Mouse (Mus musculus) neural tube, embryonic 13.5 days (tissue): ENCODE data around the gene Gm49396. TPM values are rescaled to one million over a fixed set of nuclear protein-coding genes. Genes with fewer than 3 reads are reported as not detected.

ENCODE experiments used
- ATAC-seq: fragments of 200-750 bp; cut with Nextera tagmentation; 2 replicates; pipeline ENCODE4 v1.8.0; 2017; ENCODE audit warnings: low read depth, mild to moderate bottlenecking, moderate TSS enrichment, moderate library complexity
- H3K27ac ChIP-seq: fragments of 300-500 bp; sonication (generic); replicated peaks from 2 replicates; pipeline ENCODE4 v1.5.1; 2015; ENCODE audit warnings: moderate library complexity, mild to moderate bottlenecking, inconsistent platforms
- H3K27me3 ChIP-seq: fragments of 300-500 bp; sonication (generic); 2 replicates; pipeline ENCODE4 v1.6.1; 2015; ENCODE audit warnings: mild to moderate bottlenecking, inconsistent platforms
- H3K36me3 ChIP-seq: fragments of 300-500 bp; sonication (generic); 2 replicates; pipeline ENCODE4 v1.6.1; 2015; ENCODE audit warnings: mild to moderate bottlenecking, inconsistent platforms
- H3K4me1 ChIP-seq: fragments of 300-500 bp; sonication (generic); replicated peaks from 2 replicates; pipeline ENCODE4 v1.6.1; 2015; ENCODE audit warnings: inconsistent platforms
- H3K4me2 ChIP-seq: fragments of 300-500 bp; sonication (generic); 2 replicates; pipeline ENCODE4 v1.6.1; 2015; ENCODE audit warnings: inconsistent platforms, mild to moderate bottlenecking, moderate library complexity
- H3K4me3 ChIP-seq: fragments of 300-500 bp; sonication (generic); 2 replicates; pipeline ENCODE4 v1.5.1; 2015; ENCODE audit warnings: mild to moderate bottlenecking, inconsistent platforms
- H3K9ac ChIP-seq: fragments of 300-500 bp; sonication (generic); 2 replicates; pipeline ENCODE4 v1.6.1; 2015; ENCODE audit warnings: moderate library complexity, mild to moderate bottlenecking, inconsistent platforms
- H3K9me3 ChIP-seq: fragments of 300-500 bp; sonication (generic); 2 replicates; pipeline ENCODE4 v1.6.1; 2016; ENCODE audit warnings: inconsistent platforms
- WGBS: fragments of 180-500 bp; shearing (Covaris S2); methylation state at CpG from one replicate; pipeline ENCODE4 v1.1.7; 2015; 5-methylcytosine and 5-hydroxymethylcytosine counted together
- polyA plus RNA-seq: library from polyadenylated mRNA; unstranded; fragments of >200 nt; fragmentation: Nextera tagmentation; extraction: Ambion mirVana; gene quantifications from 2 replicates; pipeline ENCODE4 v1.2.1, GENCODE M21; 2015

Gm49396 gene
- polyA plus RNA-seq, 1 experiment from 2014 or later, result 14.5 TPM

GRCm38 (mm10) chr7:30556894-30557536, 6.1 kb upstream of the Gm49396 start:
- Histone ChIP-seq H3K9me3 (no peaks in the 10 kb centered on the region), H3K4me2 (no peak overlapping the region), H3K27ac (no peak overlapping the region), H3K4me3 (no peak overlapping the region), H3K9ac (no peak overlapping the region), H3K27me3 (peaks cover 9% of the 10 kb centered on the region; the same call in 1 of the 2 replicates), H3K4me1 (peaks cover 40% of the 10 kb centered on the region), H3K36me3 (peaks cover 39% of the 10 kb centered on the region)
- no peak for ATAC-seq
- WGBS, result 95% methylated on average over 18 of the region's 18 CpGs

DNA sequence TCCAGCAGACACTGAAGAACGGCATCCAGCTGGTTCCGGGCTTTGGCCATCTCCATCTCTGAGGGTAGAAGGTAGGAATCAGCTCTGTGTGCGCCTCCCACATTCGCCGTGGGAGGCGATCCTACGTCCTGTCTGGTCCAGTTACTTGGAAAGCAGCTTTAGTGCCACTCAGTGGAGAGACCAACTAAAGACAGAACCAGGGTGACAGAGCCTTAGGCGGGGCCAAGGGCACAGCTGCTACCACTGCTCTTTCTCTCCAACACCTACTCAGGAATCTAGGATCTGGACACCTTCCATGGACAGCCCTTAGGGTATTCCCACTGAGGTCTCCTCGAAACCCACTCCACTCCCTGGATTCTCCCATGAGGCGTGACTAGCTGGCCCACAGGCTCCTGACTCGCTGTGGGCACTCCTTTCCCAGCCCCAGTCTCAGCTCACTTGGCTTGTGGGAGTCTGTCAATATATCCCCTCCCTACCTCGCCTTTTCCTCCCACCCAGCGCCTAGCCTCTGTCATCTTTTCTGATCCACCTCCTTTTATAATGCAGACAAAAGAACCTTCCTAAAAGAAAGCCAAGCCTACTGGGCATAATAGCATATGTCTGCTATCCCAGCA, 5.1 kb upstream of the Gm49396 start:
- peak overlapping the region; percentile 67; the same call in 1 of the 2 replicates for H3K4me3 ChIP-seq
- peak overlapping the region; percentile 88 for H3K9ac ChIP-seq
- peaks cover 9% of the 10 kb centered on the region; the same call in 1 of the 2 replicates for H3K27me3 ChIP-seq
- peaks cover 39% of the 10 kb centered on the region for H3K4me1 ChIP-seq
- H3K36me3 ChIP-seq, result peaks cover 39% of the 10 kb centered on the region
- H3K27ac ChIP-seq, result no peak overlapping the region
- H3K9me3 ChIP-seq, result no peaks in the 10 kb centered on the region
- H3K4me2 ChIP-seq, result peak overlapping the region; percentile 99
- ATAC-seq, result no peak
- WGBS, result 90% methylated on average over 13 of the region's 13 CpGs

- 0 out of 2 replicates have a peak, but pooled peaks have one; percentile 2 for ATAC-seq
- H3K27ac ChIP-seq, result peak overlapping the region; percentile 62
- 13% methylated on average over 12 of the region's 12 CpGs for WGBS
These were observed 4.3 kb upstream of the Gm49396 start for GRCm38 (mm10) chr7:30558656-30559442.

GRCm38 (mm10) chr7:30559443-30559954, 3.6 kb upstream of the Gm49396 start, which contains the start of gene Lin37:
Gene Lin37, minus strand, starts transcription at chr7:30559838.
- peak within 1 kb of the TSS; percentile 62 for H3K27ac ChIP-seq
- peak; percentile 87 for ATAC-seq
- under 1% methylated on average over 20 of the region's 20 CpGs for WGBS

More at GRCm38 (mm10) chr7:30558656-30559442, 4.3 kb upstream of the Gm49396 start:
- H3K4me2 ChIP-seq, result peak overlapping the region; percentile 99
- peak overlapping the region; percentile 88 for H3K9ac ChIP-seq
- H3K27me3 ChIP-seq, result peaks cover 9% of the 10 kb centered on the region; the same call in 1 of the 2 replicates
- peak overlapping the region; percentile 67 for H3K4me3 ChIP-seq
- H3K9me3 ChIP-seq, result no peaks in the 10 kb centered on the region
- H3K36me3 ChIP-seq, result peaks cover 39% of the 10 kb centered on the region
- peaks cover 34% of the 10 kb centered on the region for H3K4me1 ChIP-seq

DNA sequence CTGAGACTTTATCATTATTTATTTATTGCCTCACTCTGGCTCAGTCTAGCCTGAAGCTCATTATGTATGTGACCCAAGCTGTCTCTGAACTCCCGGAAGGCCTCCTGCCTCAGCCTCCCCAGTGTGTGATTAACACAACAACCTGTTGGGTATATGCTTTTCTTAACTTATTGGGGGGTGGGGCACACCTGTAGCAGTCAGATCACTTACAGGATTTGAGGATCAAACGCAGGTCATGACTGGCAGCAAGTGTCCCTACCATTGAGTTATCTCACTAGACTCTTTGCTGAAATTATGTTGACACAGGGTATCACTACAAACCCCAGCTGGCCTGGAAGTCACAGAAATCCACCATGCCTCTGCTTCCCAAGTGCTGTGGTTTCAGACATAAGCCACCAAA, 2.8 kb upstream of the Gm49396 start:
- Histone ChIP-seq H3K9ac (0 out of 2 replicates have a peak overlapping the region, but pooled peaks have one; percentile 31), H3K4me2 (peak overlapping the region; percentile 99), H3K27ac (no peak overlapping the region), H3K27me3 (no peaks in the 10 kb centered on the region), H3K4me1 (peaks cover 41% of the 10 kb centered on the region), H3K36me3 (peaks cover 31% of the 10 kb centered on the region), H3K4me3 (no peak overlapping the region), H3K9me3 (no peaks in the 10 kb centered on the region)
- 63% methylated on average over 2 of the region's 2 CpGs for WGBS
- no peak for ATAC-seq

More at GRCm38 (mm10) chr7:30559443-30559954, 3.6 kb upstream of the Gm49396 start, which contains the start of gene Lin37:
- Histone ChIP-seq H3K27me3 (peaks cover 2% of the 10 kb centered on the region; the same call in 1 of the 2 replicates), H3K4me1 (peaks cover 40% of the 10 kb centered on the region), H3K9ac (peak within 1 kb of the TSS; percentile 88), H3K9me3 (no peaks in the 10 kb centered on the region), H3K4me2 (peak within 1 kb of the TSS; percentile 99), H3K4me3 (peak within 1 kb of the TSS; percentile 67), H3K36me3 (peaks cover 33% of the 10 kb centered on the region)

- 3% methylated on average over 27 of the region's 27 CpGs for WGBS
- no peaks in the 10 kb centered on the region for H3K27me3 ChIP-seq
- H3K27ac ChIP-seq, result peak overlapping the region; percentile 71
- H3K9me3 ChIP-seq, result no peaks in the 10 kb centered on the region
- H3K36me3 ChIP-seq, result peaks cover 30% of the 10 kb centered on the region
- peak overlapping the region; percentile 88 for H3K9ac ChIP-seq
- ATAC-seq, result peak; percentile 7; the same call in 1 of the 2 replicates
- peaks cover 41% of the 10 kb centered on the region for H3K4me1 ChIP-seq
- H3K4me2 ChIP-seq, result peak overlapping the region; percentile 88
- H3K4me3 ChIP-seq, result peak overlapping the region; percentile 87
These were observed 523 bp upstream of the Gm49396 start for GRCm38 (mm10) chr7:30562526-30563116.

GRCm38 (mm10) chr7:30563906-30564280, 749 bp downstream of the Gm49396 start:
- peak overlapping the region; percentile 87 for H3K4me3 ChIP-seq
- peak overlapping the region; percentile 88 for H3K4me2 ChIP-seq
- peaks cover 28% of the 10 kb centered on the region for H3K4me1 ChIP-seq
- H3K27ac ChIP-seq, result peak overlapping the region; percentile 94
- WGBS, result 24% methylated on average over 6 of the region's 6 CpGs
- no peaks in the 10 kb centered on the region for H3K27me3 ChIP-seq
- no peaks in the 10 kb centered on the region for H3K9me3 ChIP-seq
- no peak for ATAC-seq
- peak overlapping the region; percentile 88 for H3K9ac ChIP-seq
- peaks cover 38% of the 10 kb centered on the region for H3K36me3 ChIP-seq

DNA sequence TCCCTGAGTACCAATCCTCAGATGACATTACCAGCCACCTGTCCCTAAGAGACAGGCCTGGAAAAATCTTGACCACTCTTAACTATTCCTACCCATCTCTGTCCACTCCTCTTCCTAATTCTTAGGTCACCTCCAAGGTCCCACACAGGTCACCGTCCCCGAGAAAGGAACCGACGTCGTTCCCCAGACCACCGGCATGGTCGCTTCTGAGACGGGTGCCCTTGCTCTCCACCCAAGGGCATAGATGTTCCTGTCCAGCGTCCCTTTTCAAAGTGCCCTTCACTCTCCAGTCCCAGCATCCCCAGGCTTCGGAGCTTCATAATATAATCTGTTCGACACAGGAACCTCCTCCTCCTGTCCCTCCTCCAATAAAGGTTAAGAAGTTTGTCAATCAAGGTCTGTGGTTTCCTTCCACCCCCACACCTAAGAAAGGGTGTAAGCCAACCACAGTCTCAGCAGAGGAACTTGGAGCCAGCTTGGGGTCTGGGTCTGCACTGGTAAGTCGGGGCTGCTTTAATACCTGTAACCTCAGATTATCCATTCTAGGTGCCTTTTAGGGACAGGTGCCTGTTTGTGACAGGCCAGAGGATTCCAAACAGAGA, 1.9 kb downstream of the Gm49396 start, which contains the start of gene Igflr1:
Igflr1 (plus strand) TSS at position 458 of the 602 bp plus-strand sequence.
- H3K9ac ChIP-seq, result 0 out of 2 replicates have a peak within 1 kb of the TSS, but pooled peaks have one; percentile 88
- no peak within 1 kb of the TSS for H3K27ac ChIP-seq
- peaks cover 21% of the 10 kb centered on the region for H3K4me1 ChIP-seq
- WGBS, result 96% methylated on average over 12 of the region's 12 CpGs
- H3K4me3 ChIP-seq, result peak within 1 kb of the TSS; percentile 87; the same call in 1 of the 2 replicates
- ATAC-seq, result no peak
- H3K27me3 ChIP-seq, result no peaks in the 10 kb centered on the region
- H3K36me3 ChIP-seq, result peaks cover 50% of the 10 kb centered on the region
- H3K4me2 ChIP-seq, result peak within 1 kb of the TSS; percentile 88
- no peaks in the 10 kb centered on the region for H3K9me3 ChIP-seq

DNA sequence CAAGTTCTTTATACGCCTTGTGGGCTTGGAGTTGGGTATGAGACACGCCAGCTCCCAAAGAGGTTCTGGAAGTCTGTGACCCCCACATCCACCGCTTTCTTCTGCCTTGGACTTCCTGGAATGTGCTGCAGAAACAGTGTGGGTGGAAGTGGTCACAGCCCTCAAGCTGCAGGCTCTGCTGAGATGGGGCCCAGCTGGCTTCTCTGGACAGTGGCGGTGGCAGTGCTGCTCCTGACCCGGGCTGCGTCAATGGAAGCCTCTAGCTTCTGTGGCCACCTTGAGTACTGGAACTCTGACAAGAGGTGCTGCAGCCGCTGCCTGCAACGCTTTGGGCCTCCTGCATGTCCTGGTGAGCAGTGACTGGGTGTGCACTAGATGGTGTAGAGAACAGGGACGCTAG, 2.9 kb downstream of the Gm49396 start:
- WGBS, result 92% methylated on average over 9 of the region's 9 CpGs
- no peak overlapping the region for H3K27ac ChIP-seq
- no peak overlapping the region for H3K4me2 ChIP-seq
- no peaks in the 10 kb centered on the region for H3K9me3 ChIP-seq
- ATAC-seq, result no peak
- no peak overlapping the region for H3K9ac ChIP-seq
- peaks cover 18% of the 10 kb centered on the region for H3K4me1 ChIP-seq
- H3K4me3 ChIP-seq, result no peak overlapping the region
- no peaks in the 10 kb centered on the region for H3K27me3 ChIP-seq
- H3K36me3 ChIP-seq, result peaks cover 59% of the 10 kb centered on the region

- Histone ChIP-seq H3K27me3 (no peaks in the 10 kb centered on the region), H3K4me3 (no peak overlapping the region), H3K27ac (no peak overlapping the region), H3K9me3 (no peaks in the 10 kb centered on the region), H3K36me3 (peaks cover 72% of the 10 kb centered on the region), H3K4me2 (no peak overlapping the region), H3K9ac (no peak overlapping the region), H3K4me1 (peaks cover 11% of the 10 kb centered on the region)
- no peak for ATAC-seq
- WGBS, result 89% methylated on average over 11 of the region's 11 CpGs
These were observed 4.4 kb downstream of the Gm49396 start for GRCm38 (mm10) chr7:30567555-30567954.

DNA sequence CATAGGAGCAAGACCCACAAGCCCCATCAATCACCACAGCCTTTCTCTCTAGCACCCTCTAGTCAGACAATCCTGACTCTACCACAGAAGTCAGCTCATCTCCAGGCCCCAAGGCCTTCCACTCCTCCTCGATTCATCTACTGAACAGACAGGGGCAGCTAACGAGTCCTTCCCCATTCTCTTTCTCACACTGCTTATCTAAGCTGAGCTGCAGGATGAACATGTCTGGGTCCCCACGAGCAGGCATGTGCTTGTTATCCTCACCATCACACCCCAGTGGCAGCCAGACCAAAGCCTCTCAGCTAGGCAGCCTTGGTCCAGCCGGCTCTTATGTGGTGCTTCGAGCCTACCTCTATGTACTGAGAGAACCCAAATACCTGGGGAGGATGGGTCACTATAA, 9.2 kb downstream of the Gm49396 start:
- no peak overlapping the region for H3K9ac ChIP-seq
- ATAC-seq, result no peak
- H3K4me1 ChIP-seq, result no peaks in the 10 kb centered on the region
- H3K4me2 ChIP-seq, result no peak overlapping the region
- WGBS, result 92% methylated on average over 5 of the region's 5 CpGs
- H3K36me3 ChIP-seq, result peaks cover 95% of the 10 kb centered on the region
- H3K27me3 ChIP-seq, result no peaks in the 10 kb centered on the region
- no peak overlapping the region for H3K4me3 ChIP-seq
- H3K9me3 ChIP-seq, result no peaks in the 10 kb centered on the region
- no peak overlapping the region for H3K27ac ChIP-seq
